Mouse (Mus musculus): ENCODE results near the gene Il16.

DNA sequence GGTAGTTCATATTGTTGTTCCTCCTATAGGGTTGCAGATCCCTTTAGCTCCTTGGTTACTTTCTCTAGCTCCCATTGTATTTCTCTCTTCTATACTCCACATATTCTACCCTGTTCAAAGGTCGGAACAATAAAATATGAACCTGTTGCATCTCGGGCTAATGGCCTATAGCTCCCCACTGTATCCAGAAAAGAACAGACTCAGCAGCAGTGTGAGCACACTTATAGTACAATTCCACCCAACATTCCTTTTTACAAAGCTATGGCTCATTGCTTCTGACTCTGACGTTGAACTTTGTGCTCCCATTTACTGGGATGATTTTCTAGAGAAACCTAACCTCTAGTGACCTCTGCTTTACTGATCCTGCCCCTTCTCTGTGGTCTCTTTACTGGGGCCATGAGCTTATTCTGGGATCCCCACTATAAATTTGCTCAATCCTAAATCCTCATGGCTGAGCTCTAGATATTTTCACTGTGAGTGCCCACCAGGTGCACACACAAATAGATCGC, 79.4 kb downstream of the Il16 start:
- TF ChIP-seq CTCF (IDR thresholded peaks at IDR 0.05; ENCODE audit: control insufficient read depth, insufficient read depth, insufficient replicate concordance, low read depth, low read length): no peak
- no peak for TF ChIP-seq POLR2A (IDR thresholded peaks at IDR 0.05; ENCODE audit: control insufficient read depth, low read depth, low read length)

All from testis, adult 2 months (tissue).